Mouse (Mus musculus) layer of hippocampus, adult 9-10 months (tissue): ENCODE measurements around the gene Taf1a.
A peak's percentile ranks its signal among the peaks of the same experiment; 100 is the strongest.
"Not testable (repeated sequence)": the region's sequence is repeated elsewhere in the genome, so short reads cannot be mapped to it uniquely, and the experiment has no call there.

Experiments used
- DNase-seq: peaks from one replicate; pipeline ENCODE4 v3.0.0; 2022; ENCODE audit warnings: low spot score

Taf1a gene

GRCm38 (mm10) chr1:183388426-183389406 lies at the start of gene Taf1a:
Taf1a (plus strand) TSS chr1:183388981.
- peak; percentile 60 for DNase-seq

GRCm38 (mm10) chr1:183342902-183343301 lies 45.9 kb upstream of the Taf1a start:
- DNase-seq, result not testable (repeated sequence)

GRCm38 (mm10) chr1:183344886-183345816 lies 43.6 kb upstream of the Taf1a start:
- peak; percentile 45 for DNase-seq

GRCm38 (mm10) chr1:183345817-183346195 lies 43.0 kb upstream of the Taf1a start:
- no peak for DNase-seq

DNA sequence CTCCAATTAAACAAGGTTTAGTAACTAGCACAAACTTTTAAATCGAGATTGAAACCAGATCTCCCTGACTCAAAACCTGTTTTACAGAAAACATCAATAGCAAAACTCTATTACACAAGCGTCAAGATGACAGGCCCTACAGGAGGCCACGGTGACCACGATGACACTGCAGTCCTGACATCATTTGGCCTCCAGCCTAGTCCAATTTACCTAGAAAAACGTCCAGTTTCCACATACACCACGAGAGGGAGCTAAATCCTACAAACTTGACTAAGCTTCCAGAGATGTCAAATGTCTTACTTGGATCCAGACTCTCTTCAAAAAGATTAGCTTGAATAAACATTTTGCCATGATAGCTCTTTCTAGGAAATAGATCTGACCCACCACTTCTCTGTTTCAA lies 38.9 kb upstream of the Taf1a start:
- DNase-seq, result peak; percentile 50

GRCm38 (mm10) chr1:183358901-183359300 lies 29.9 kb upstream of the Taf1a start:
- DNase-seq, result no peak

- DNase-seq, result no peak
Measured at GRCm38 (mm10) chr1:183362301-183362700, 26.5 kb upstream of the Taf1a start.

GRCm38 (mm10) chr1:183362729-183363576 lies 25.8 kb upstream of the Taf1a start:
- DNase-seq, result no peak

GRCm38 (mm10) chr1:183363577-183363867 lies 25.3 kb upstream of the Taf1a start:
- no peak for DNase-seq

DNA sequence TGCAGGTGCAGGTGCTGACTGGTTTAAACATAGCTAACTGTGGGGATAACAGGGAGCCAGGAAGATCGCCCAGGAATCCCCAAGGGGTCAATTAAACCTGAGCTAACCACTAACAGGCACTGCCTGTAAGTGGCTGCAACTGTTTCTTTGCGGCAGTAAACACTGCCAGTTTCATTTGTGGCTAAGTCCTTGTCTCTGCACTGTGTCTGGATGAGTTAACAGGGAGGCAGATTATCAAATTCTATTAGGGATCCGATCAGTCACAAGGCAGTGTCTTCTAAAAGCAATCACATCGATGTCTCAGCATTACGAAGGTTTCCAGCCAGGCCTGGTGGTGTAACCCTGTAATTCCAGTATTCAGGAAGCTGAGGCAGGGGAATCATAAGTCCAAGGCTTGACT lies 22.4 kb upstream of the Taf1a start:
- no peak for DNase-seq

- no peak for DNase-seq
Measured at GRCm38 (mm10) chr1:183368601-183369400, 20.0 kb upstream of the Taf1a start.

DNA sequence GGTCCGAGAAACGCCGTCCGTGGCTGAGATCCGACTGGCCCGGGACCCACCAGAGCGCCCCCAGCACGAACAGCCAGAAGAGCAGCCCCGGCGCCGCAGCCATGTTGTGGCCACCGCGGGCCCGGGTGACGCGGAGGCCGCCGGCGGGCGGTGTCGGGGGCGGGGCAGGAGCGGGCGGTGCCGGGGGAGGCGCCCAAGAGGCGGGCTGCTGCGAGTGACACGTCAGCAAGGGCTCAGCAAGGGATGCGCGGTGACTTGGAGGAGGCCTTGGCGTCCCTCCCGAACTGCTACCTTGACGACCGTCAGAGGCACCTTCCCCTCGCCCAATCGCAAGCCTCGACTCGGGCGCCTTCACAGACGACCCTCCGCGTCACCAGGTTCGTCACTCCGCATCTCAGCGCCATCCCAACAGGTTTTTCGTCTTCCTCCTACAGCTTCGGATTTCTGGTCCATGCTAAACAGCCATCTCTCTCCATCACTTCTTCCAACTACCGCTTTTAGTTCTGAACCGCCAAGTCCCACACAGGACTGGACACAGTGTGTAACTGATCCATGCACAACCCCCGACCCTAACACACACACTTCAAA lies 19.3 kb upstream of the Taf1a start, which contains the start of gene Mia3:
TSS of gene Mia3 (minus strand) at position 127 of the 588 bp plus-strand sequence.
- DNase-seq, result peak; percentile 89

- DNase-seq, result no peak
Measured at GRCm38 (mm10) chr1:183374728-183375127, 14.1 kb upstream of the Taf1a start.

DNA sequence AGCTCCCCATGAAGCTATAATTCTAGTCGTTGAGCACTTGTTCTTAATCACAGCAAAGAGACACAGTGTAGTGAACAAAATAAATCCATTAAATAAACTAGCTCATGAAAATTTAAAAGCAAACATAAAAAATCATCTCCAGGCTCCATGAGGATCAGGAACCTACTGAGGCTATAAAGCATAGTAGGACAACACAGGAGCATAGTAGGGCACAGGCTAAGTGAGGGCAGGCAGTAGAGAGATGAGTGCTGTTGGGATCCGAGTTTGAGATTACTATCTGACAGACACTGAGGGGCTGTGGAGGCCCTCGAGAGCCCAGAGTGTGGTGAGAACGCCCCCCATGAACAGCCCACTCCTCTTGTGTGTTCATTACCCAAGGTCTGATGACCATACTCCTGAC lies 11.7 kb upstream of the Taf1a start:
- DNase-seq, result no peak

DNA sequence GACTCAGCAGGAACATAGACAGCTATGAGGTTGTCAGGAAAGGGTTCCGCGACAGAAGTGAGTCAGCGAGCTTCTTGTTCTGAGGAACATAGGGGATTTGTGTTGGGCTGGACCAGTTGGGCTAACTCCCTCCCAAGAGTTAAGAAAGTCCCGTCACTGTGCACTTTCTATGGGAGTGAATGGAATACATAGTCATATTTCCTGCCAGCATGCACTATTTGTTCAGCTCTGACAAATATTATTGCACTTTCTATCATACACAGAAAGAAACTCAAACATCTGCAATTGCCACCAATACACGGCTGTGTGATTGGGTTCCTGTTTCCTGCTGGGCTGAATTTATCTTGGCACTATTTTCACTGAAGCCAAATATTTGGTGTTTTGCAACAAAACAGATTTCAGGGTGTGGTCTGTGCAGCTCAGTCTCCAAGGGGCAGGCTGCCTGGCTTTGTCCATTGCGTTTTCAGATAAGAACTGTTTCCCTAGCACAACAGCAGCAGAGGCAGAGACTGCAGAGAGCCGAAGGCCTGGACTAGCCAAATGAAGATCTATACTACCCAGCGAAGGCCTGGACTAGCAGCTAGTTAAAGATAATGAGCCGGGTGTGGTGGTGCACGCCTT lies 10.3 kb upstream of the Taf1a start:
- no peak for DNase-seq

GRCm38 (mm10) chr1:183379376-183379775 lies 9.4 kb upstream of the Taf1a start:
- DNase-seq, result not testable (repeated sequence)

DNA sequence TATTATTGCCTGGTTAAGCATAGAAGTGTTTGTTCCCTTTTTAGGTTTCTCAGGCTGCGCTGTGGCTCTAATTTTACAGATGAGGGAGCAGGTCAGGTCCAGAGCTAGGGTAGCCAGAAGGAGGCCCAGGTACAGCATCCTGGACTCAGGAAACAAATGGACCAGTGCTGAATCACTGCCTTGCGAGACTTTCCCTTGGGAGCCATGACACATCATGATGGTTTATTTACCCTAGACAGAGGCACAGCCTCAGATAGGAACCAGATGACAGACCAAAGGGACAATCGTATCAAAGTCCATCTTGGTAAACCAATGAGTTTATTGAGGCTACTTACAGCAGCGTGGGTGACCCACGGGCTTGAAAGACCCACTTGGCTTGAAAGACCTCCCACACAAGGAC lies 7.0 kb upstream of the Taf1a start:
- DNase-seq, result no peak

GRCm38 (mm10) chr1:183382621-183383020 lies 6.2 kb upstream of the Taf1a start:
- no peak for DNase-seq

- not testable (repeated sequence) for DNase-seq
Measured at GRCm38 (mm10) chr1:183387421-183387820, 1.4 kb upstream of the Taf1a start.

DNA sequence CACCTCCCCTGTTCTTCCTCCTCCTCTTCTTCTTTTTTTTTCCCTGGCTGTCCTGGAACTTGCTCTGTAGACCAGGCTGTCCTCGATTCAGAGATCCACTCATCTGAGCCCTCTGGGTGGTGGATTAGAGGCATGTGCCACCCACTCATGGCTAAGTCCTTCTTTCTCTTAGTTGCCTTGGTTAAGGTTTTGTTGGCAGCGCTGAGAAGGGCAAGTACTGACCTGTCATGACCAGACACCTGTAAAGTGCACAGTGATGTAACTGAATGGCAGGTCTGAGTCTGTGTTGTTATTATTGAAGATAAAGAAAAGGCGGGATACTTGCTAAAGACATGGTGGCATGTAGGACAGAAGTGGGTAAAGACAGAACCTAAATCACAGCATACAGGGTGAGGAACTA lies 14.6 kb downstream of the Taf1a start:
- no peak for DNase-seq
